Mouse (Mus musculus) intestine, embryonic 14.5 days (tissue): Measurements from ENCODE around the gene Gphn. TPM values are rescaled to one million over a fixed set of nuclear protein-coding genes. Genes with fewer than 3 reads are reported as not detected.
A peak's percentile ranks its signal among the peaks of the same experiment; 100 is the strongest.

ENCODE experiments used
- ATAC-seq: fragments of 200-750 bp; cut with Nextera tagmentation; replicated peaks from 2 replicates; pipeline ENCODE4 v1.8.0; 2017; ENCODE audit warnings: low read depth, moderate number of reproducible peaks, moderate TSS enrichment, moderate library complexity; ENCODE audit not compliant: low FRiP score, low TSS enrichment
- DNase-seq: peaks from one replicate; pipeline ENCODE4 v3.0.0-alpha.2; 2018; ENCODE audit warnings: low spot score
- H3K27ac ChIP-seq: fragments of 300-500 bp; sonication (generic); 2 replicates; pipeline ENCODE4 v1.5.1; 2014; ENCODE audit warnings: low read depth, mild to moderate bottlenecking, control low read depth
- H3K27me3 ChIP-seq: fragments of 300-500 bp; sonication (generic); replicated peaks from 2 replicates; pipeline ENCODE4 v1.6.1; 2014; ENCODE audit warnings: low read length, control low read depth; ENCODE audit not compliant: control insufficient read depth, insufficient read depth
- H3K36me3 ChIP-seq: fragments of 300-500 bp; sonication (generic); 2 replicates; pipeline ENCODE4 v1.6.1; 2014; ENCODE audit warnings: low read length, control low read depth; ENCODE audit not compliant: control insufficient read depth, insufficient read depth
- H3K4me1 ChIP-seq: fragments of 300-500 bp; sonication (generic); replicated peaks from 2 replicates; pipeline ENCODE4 v1.6.1; 2014; ENCODE audit warnings: low read length, control low read depth, mixed read lengths; ENCODE audit not compliant: control insufficient read depth, insufficient read depth
- H3K4me2 ChIP-seq: fragments of 300-500 bp; sonication (generic); 2 replicates; pipeline ENCODE4 v1.6.1; 2014; ENCODE audit warnings: low read length
- H3K4me3 ChIP-seq: fragments of 300-500 bp; sonication (generic); 2 replicates; pipeline ENCODE4 v1.5.1; 2014; ENCODE audit warnings: low read depth, low read length, control low read depth, mixed read lengths
- H3K9ac ChIP-seq: fragments of 300-500 bp; sonication (generic); 2 replicates; pipeline ENCODE4 v1.6.1; 2014; ENCODE audit warnings: mild to moderate bottlenecking, low read length
- H3K9me3 ChIP-seq: fragments of 300-500 bp; sonication (generic); 2 replicates; pipeline ENCODE4 v1.6.1; 2016; ENCODE audit warnings: low read length, control low read depth; ENCODE audit not compliant: control insufficient read depth
- WGBS: fragments of 180-500 bp; shearing (Covaris S2); extraction: QIAGEN DNeasy Blood & Tissue Kit; methylation state at CpG from one replicate; pipeline ENCODE4 v1.1.7; 2014; 5-methylcytosine and 5-hydroxymethylcytosine counted together
- polyA plus RNA-seq: library from polyadenylated mRNA; unstranded; fragments of >200 nt; fragmentation: Nextera tagmentation; extraction: Ambion mirVana; gene quantifications from 2 replicates; pipeline ENCODE4 v1.2.1, GENCODE M21; 2014

Gene Gphn
- polyA plus RNA-seq = 20.3 and 22.2 TPM in 2 replicates

GRCm38 (mm10) chr12:78225707-78226518, at the start of gene Gphn:
TSS of gene Gphn (plus strand) at chr12:78226379.
- under 1% methylated on average over 64 of the region's 70 CpGs for WGBS
- ATAC-seq = peak; percentile 97

GRCm38 (mm10) chr12:78181452-78181851, 44.7 kb upstream of the Gphn start:
- H3K9ac ChIP-seq = no peak overlapping the region
- no peaks in the 10 kb centered on the region for H3K36me3 ChIP-seq
- WGBS = 77% methylated on average over 2 of the region's 2 CpGs
- H3K4me3 ChIP-seq = no peak overlapping the region
- no peaks in the 10 kb centered on the region for H3K9me3 ChIP-seq
- ATAC-seq (no peak), DNase-seq (no peak)
- no peak overlapping the region for H3K27ac ChIP-seq
- H3K27me3 ChIP-seq = no peaks in the 10 kb centered on the region
- no peaks in the 10 kb centered on the region for H3K4me1 ChIP-seq
- H3K4me2 ChIP-seq = no peak overlapping the region

More at GRCm38 (mm10) chr12:78225707-78226518, at the start of gene Gphn:
- Histone ChIP-seq H3K4me2 (peak within 1 kb of the TSS; percentile 89), H3K36me3 (no peaks in the 10 kb centered on the region), H3K4me1 (peaks cover 3% of the 10 kb centered on the region; the same call in 1 of the 2 replicates), H3K9me3 (no peaks in the 10 kb centered on the region), H3K27me3 (no peaks in the 10 kb centered on the region), H3K9ac (peak within 1 kb of the TSS; percentile 78), H3K4me3 (peak within 1 kb of the TSS; percentile 86), H3K27ac (peak within 1 kb of the TSS; percentile 93)
- DNase-seq = peak; percentile 94

GRCm38 (mm10) chr12:78193942-78194341, 32.2 kb upstream of the Gphn start, which contains the start of gene Gm6657:
TSS of gene Gm6657 (plus strand) at chr12:78194242.
- Histone ChIP-seq H3K4me3 (no peak within 1 kb of the TSS), H3K9me3 (no peaks in the 10 kb centered on the region), H3K9ac (no peak within 1 kb of the TSS), H3K4me2 (no peak within 1 kb of the TSS), H3K4me1 (no peaks in the 10 kb centered on the region), H3K27me3 (no peaks in the 10 kb centered on the region), H3K36me3 (no peaks in the 10 kb centered on the region), H3K27ac (no peak within 1 kb of the TSS)
- no peak for ATAC-seq
- no peak for DNase-seq

GRCm38 (mm10) chr12:78195368-78195767, 30.8 kb upstream of the Gphn start:
- Histone ChIP-seq H3K27me3 (no peaks in the 10 kb centered on the region), H3K4me2 (no peak overlapping the region), H3K9me3 (no peaks in the 10 kb centered on the region), H3K36me3 (no peaks in the 10 kb centered on the region), H3K27ac (no peak overlapping the region), H3K4me3 (no peak overlapping the region), H3K9ac (no peak overlapping the region), H3K4me1 (no peaks in the 10 kb centered on the region)
- ATAC-seq (no peak), DNase-seq (no peak)
- WGBS = 68% methylated on average over 2 of the region's 2 CpGs

GRCm38 (mm10) chr12:78203646-78204045, 22.5 kb upstream of the Gphn start:
- H3K27me3 ChIP-seq = no peaks in the 10 kb centered on the region
- no peaks in the 10 kb centered on the region for H3K4me1 ChIP-seq
- WGBS = 76% methylated on average over 5 of the region's 5 CpGs
- no peak overlapping the region for H3K27ac ChIP-seq
- H3K4me3 ChIP-seq = no peak overlapping the region
- H3K9me3 ChIP-seq = no peaks in the 10 kb centered on the region
- no peaks in the 10 kb centered on the region for H3K36me3 ChIP-seq
- no peak overlapping the region for H3K9ac ChIP-seq
- no peak for ATAC-seq
- no peak for DNase-seq
- no peak overlapping the region for H3K4me2 ChIP-seq

GRCm38 (mm10) chr12:78205915-78206570, 20.1 kb upstream of the Gphn start:
- no peaks in the 10 kb centered on the region for H3K4me1 ChIP-seq
- H3K9me3 ChIP-seq = no peaks in the 10 kb centered on the region
- H3K27me3 ChIP-seq = no peaks in the 10 kb centered on the region
- no peak overlapping the region for H3K27ac ChIP-seq
- no peak overlapping the region for H3K9ac ChIP-seq
- H3K4me2 ChIP-seq = peak overlapping the region; percentile 42
- H3K36me3 ChIP-seq = no peaks in the 10 kb centered on the region
- 8% methylated on average over 5 of the region's 5 CpGs for WGBS
- ATAC-seq = no peak
- DNase-seq = no peak
- no peak overlapping the region for H3K4me3 ChIP-seq

- Histone ChIP-seq H3K27me3 (no peaks in the 10 kb centered on the region), H3K4me2 (peak overlapping the region; percentile 42), H3K4me3 (no peak overlapping the region), H3K9ac (no peak overlapping the region), H3K36me3 (no peaks in the 10 kb centered on the region), H3K9me3 (no peaks in the 10 kb centered on the region), H3K4me1 (no peaks in the 10 kb centered on the region), H3K27ac (no peak overlapping the region)
- ATAC-seq (no peak), DNase-seq (no peak)
- WGBS = 77% methylated on average over 4 of the region's 4 CpGs
Measured at GRCm38 (mm10) chr12:78206571-78206960, 19.6 kb upstream of the Gphn start.

GRCm38 (mm10) chr12:78209856-78210255, 16.3 kb upstream of the Gphn start:
- H3K9ac ChIP-seq = no peak overlapping the region
- H3K27me3 ChIP-seq = no peaks in the 10 kb centered on the region
- no peaks in the 10 kb centered on the region for H3K36me3 ChIP-seq
- no peaks in the 10 kb centered on the region for H3K9me3 ChIP-seq
- ATAC-seq (no peak), DNase-seq (no peak)
- H3K27ac ChIP-seq = no peak overlapping the region
- WGBS = 82% methylated on average over 2 of the region's 2 CpGs
- no peaks in the 10 kb centered on the region for H3K4me1 ChIP-seq
- no peak overlapping the region for H3K4me2 ChIP-seq
- no peak overlapping the region for H3K4me3 ChIP-seq
